Mouse (Mus musculus) ES-E14 (cell line): ENCODE data around the gene Fras1. TPM values are rescaled to one million over a fixed set of nuclear protein-coding genes. Genes with fewer than 3 reads are reported as not detected.

ENCODE experiments used
- DNase-seq: peaks from one replicate; pipeline ENCODE4 v3.0.0-alpha.2; 2013; ENCODE audit warnings: low read depth, low spot score
- H3K27ac ChIP-seq: 2 replicates; pipeline ENCODE4 v1.5.1; 2012; ENCODE audit warnings: low read depth, mild to moderate bottlenecking, low read length, moderate library complexity, mixed read lengths; ENCODE audit not compliant: poor library complexity, insufficient read depth, severe bottlenecking
- H3K36me3 ChIP-seq: 2 replicates; pipeline ENCODE4 v1.6.1; 2012; ENCODE audit warnings: mild to moderate bottlenecking, low read length, moderate library complexity, mixed read lengths; ENCODE audit not compliant: control insufficient read depth, poor library complexity, insufficient read depth, severe bottlenecking
- H3K4me1 ChIP-seq, 2 experiments: fragments of 150-350 bp in 1 of 2; sonication (generic) in 1 of 2; 2 replicates each; pipeline ENCODE4 v1.6.1; 2012; ENCODE audit warnings: low read length in 2 of 2, mild to moderate bottlenecking in 1 of 2, mixed read lengths in 1 of 2; ENCODE audit not compliant: control insufficient read depth in 2 of 2, insufficient read depth in 2 of 2, poor library complexity in 1 of 2
- H3K4me3 ChIP-seq, 2 experiments: fragments of 150-350 bp in 1 of 2; sonication (generic) in 1 of 2; 2 replicates each; pipeline ENCODE4 v1.5.1; 2012; ENCODE audit warnings: low read length in 2 of 2, low read depth in 1 of 2, mild to moderate bottlenecking in 1 of 2, mixed read lengths in 1 of 2; ENCODE audit not compliant: insufficient read depth in 1 of 2, poor library complexity in 1 of 2, severe bottlenecking in 1 of 2
- H3K9ac ChIP-seq: 2 replicates; pipeline ENCODE4 v1.6.1; 2012; ENCODE audit warnings: low read depth, mild to moderate bottlenecking, low read length, mixed read lengths; ENCODE audit not compliant: poor library complexity, insufficient read depth, severe bottlenecking
- H3K9me3 ChIP-seq: fragments of 150-350 bp; sonication (generic); 2 replicates; pipeline ENCODE4 v1.6.1; 2012; ENCODE audit warnings: low read depth, mild to moderate bottlenecking, low read length; ENCODE audit not compliant: control insufficient read depth, insufficient read depth
- CHD2 ChIP-seq: IDR thresholded peaks from 2 replicates; pipeline ENCODE4 v1.6.1; 2014; ENCODE audit warnings: mild to moderate bottlenecking, low read depth, low read length, inconsistent platforms
- HCFC1 ChIP-seq: IDR thresholded peaks from 2 replicates; pipeline ENCODE4 v1.6.1; 2012; ENCODE audit warnings: low read length, inconsistent platforms, borderline replicate concordance; ENCODE audit not compliant: insufficient read depth
- MAFK ChIP-seq: IDR thresholded peaks from 2 replicates; pipeline ENCODE4 v1.6.1; 2014; ENCODE audit warnings: mild to moderate bottlenecking, low read depth, low read length, inconsistent platforms; ENCODE audit not compliant: insufficient read depth
- ZC3H11A ChIP-seq: IDR thresholded peaks from 2 replicates; pipeline ENCODE4 v1.6.1; 2012; ENCODE audit warnings: low read depth, mild to moderate bottlenecking, inconsistent platforms, low read length, borderline replicate concordance
- ZNF384 ChIP-seq: IDR thresholded peaks from 2 replicates; pipeline ENCODE4 v1.6.1; 2012; ENCODE audit warnings: low read depth, low read length, inconsistent platforms
- in situ Hi-C, 2 experiments: fragments of 600-800 bp; cut with MboI; formaldehyde crosslinking; loops; one replicate each; pipeline ENCODE4 v1.15.1; 2025; ENCODE audit warnings: low sequenced_read_pairs in 2 of 2, inconsistent platforms in 1 of 2; ENCODE audit not compliant: unreplicated experiment in 2 of 2
- total RNA-seq: library from RNA; depleted of rRNA; stranded (reverse); fragments of 300-350 nt; gene quantifications from 2 replicates; pipeline ENCODE4 v1.2.3, GENCODE M21; 2012

The Fras1 gene
- total RNA-seq, 1 experiment = 1.6 TPM

DNA sequence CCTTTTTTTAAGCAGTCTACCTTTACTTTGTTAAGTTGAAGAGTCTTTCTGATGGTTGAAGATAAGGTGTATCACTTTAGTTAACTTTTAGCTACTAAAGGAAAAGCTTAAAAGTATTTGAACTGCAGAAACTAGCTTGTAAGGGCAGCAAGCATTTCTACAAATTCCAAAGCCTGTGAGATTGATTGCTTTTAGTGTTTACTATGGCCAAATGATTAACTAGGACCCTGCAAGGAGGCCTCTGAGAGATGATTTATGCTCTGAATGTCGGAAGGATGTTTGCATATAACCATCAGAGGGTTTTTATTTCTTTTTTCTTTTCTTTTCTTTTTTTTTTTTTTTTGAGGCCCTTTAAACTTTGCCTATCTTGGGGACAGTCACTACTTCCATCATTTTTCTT lies 78.3 kb downstream of the Fras1 start:
- H3K9me3 ChIP-seq = no peaks in the 10 kb centered on the region
- H3K36me3 ChIP-seq = no peaks in the 10 kb centered on the region
- no peaks in the 10 kb centered on the region for H3K4me1 ChIP-seq
- no peak overlapping the region for H3K9ac ChIP-seq
- in situ Hi-C loops = no loop called here
- H3K4me3 ChIP-seq = no peak overlapping the region
- H3K27ac ChIP-seq = no peak overlapping the region
- TF ChIP-seq CHD2 (no peak), ZC3H11A (no peak), MAFK (no peak), ZNF384 (no peak), HCFC1 (no peak)
- no peak for DNase-seq

DNA sequence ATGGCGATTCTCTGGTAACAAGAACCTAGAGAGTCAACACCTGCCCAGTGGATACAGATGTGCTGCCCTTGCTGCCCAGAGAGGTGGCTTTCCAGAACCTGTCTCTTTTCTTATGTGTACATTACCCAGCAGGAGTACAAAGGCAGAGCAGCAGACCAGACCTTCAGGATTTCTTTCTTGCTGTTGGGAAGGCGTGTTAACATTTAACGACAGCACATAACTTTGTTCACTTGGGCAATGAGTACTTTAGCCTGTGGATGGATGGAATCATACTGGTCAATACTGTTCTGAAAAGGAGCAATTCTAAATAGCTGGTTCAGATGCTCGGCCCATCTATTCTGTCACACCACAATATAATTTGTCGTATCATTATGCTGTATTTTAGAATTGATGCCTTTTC lies 79.6 kb downstream of the Fras1 start:
- TF ChIP-seq MAFK = no peak
- TF ChIP-seq ZC3H11A = no peak
- TF ChIP-seq CHD2 = no peak
- no peak for TF ChIP-seq HCFC1
- no peak overlapping the region for H3K4me3 ChIP-seq
- in situ Hi-C loops = no loop called here
- no peaks in the 10 kb centered on the region for H3K4me1 ChIP-seq
- H3K27ac ChIP-seq = no peak overlapping the region
- no peaks in the 10 kb centered on the region for H3K36me3 ChIP-seq
- no peak overlapping the region for H3K9ac ChIP-seq
- no peak for DNase-seq
- no peaks in the 10 kb centered on the region for H3K9me3 ChIP-seq

DNA sequence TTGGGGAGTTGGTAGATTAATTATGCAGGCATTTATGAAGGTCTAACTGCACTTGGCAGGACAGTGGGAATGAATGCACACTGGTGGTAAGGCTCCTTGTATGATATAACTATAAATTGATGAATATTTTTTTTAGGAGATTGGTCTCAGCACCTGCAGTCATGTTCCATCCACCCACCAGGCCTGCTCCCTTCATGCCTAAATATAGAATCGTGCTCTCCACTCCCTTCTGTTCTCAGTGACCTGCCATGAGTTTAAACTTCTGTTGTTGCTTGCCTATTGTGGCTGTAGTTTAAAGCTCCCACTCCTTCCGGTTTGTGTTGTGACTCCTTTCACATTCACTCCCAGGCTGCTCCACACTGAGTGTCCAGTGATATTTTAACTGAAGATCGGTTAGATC lies 80.7 kb downstream of the Fras1 start:
- Histone ChIP-seq H3K9me3 (no peaks in the 10 kb centered on the region), H3K36me3 (no peaks in the 10 kb centered on the region), H3K4me3 (no peak overlapping the region), H3K27ac (no peak overlapping the region), H3K9ac (no peak overlapping the region), H3K4me1 (no peaks in the 10 kb centered on the region)
- TF ChIP-seq HCFC1 (no peak), CHD2 (no peak), ZNF384 (no peak), ZC3H11A (no peak), MAFK (no peak)
- DNase-seq = no peak
- in situ Hi-C loops = no loop called here

DNA sequence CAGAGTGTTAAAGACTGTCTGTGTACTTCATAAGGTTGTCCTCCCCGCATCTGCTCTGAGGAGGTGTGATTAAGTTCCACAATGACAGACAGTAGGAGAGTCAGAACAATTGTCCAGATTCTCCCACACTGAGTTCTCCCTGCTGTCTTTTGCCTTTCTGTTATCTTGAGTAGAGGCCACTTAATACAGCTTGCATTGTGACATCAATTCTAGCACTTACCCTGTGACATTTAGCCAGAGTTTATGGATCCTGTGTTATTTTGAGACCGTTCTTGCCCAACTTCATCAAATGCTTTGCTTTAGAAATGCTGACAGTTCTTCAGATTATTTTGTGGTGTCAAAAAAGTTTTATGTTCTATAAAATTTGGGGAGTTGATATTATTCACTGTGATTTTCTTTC lies 81.5 kb downstream of the Fras1 start:
- H3K4me3 ChIP-seq = no peak overlapping the region
- TF ChIP-seq CHD2 (no peak), HCFC1 (no peak), ZC3H11A (no peak), ZNF384 (no peak), MAFK (no peak)
- H3K36me3 ChIP-seq = no peaks in the 10 kb centered on the region
- no peak for DNase-seq
- H3K9me3 ChIP-seq = no peaks in the 10 kb centered on the region
- in situ Hi-C loops = no loop called here
- no peak overlapping the region for H3K9ac ChIP-seq
- H3K27ac ChIP-seq = no peak overlapping the region
- H3K4me1 ChIP-seq = no peaks in the 10 kb centered on the region

DNA sequence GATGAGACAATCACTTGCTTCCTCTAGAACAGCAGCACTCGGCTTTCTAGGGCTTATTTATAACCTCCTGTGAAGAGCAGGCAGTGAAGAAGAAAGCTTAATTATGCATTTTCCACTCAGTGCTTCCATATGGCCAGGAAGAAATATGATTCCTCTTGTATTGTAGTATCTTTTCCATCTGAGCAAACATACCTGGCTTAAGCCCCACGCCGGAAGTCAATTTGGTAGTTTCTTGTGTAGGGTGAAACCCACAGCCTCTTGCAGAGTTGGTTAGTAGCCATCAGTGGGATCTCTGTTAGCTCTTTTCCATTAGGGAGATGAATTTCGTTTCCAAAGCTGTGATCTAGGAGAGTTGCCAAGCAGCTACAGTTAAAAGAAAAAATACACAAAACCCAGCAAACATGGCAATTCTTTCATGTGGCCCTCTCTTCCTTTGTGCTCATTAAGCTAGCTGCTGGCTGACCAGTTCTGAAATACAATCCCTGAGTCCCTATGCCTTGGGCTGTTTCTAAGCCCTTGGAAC lies 83.7 kb downstream of the Fras1 start:
- no peak overlapping the region for H3K27ac ChIP-seq
- in situ Hi-C loops = no loop called here
- no peaks in the 10 kb centered on the region for H3K9me3 ChIP-seq
- H3K36me3 ChIP-seq = no peaks in the 10 kb centered on the region
- TF ChIP-seq ZNF384 (no peak), CHD2 (no peak), MAFK (no peak), ZC3H11A (no peak), HCFC1 (no peak)
- H3K4me1 ChIP-seq = no peaks in the 10 kb centered on the region
- no peak overlapping the region for H3K9ac ChIP-seq
- H3K4me3 ChIP-seq = no peak overlapping the region
- DNase-seq = no peak
